Mouse (Mus musculus) ovary, adult 18-20 months (tissue): ENCODE measurements at regions not wholly inside any gene's neighbourhood (a gene's known extent, or its start where the extent isn't known, plus 50 kb on each side); places are given as distances from the start of the nearest gene placed in this dataset.

ENCODE experiments used
- DNase-seq: peaks from one replicate; pipeline ENCODE4 v3.0.0; 2022; ENCODE audit warnings: low spot score, mixed read lengths

- no peak for DNase-seq
Observed at GRCm38 (mm10) chr9:32906233-32906872, 270.3 kb downstream of the Ets1 start.

- DNase-seq: no peak
Observed at GRCm38 (mm10) chr9:32910641-32911040, 274.6 kb downstream of the Ets1 start.

- DNase-seq: no peak
Observed at GRCm38 (mm10) chr9:32915633-32916032, 279.6 kb downstream of the Ets1 start.

- DNase-seq: no peak
Observed at GRCm38 (mm10) chr9:32916731-32917130, 280.7 kb downstream of the Ets1 start.

- DNase-seq: no peak
Observed at GRCm38 (mm10) chr9:32923925-32924324, 287.9 kb downstream of the Ets1 start.

GRCm38 (mm10) chr9:32924333-32924886 is 288.4 kb downstream of the Ets1 start:
- no peak for DNase-seq

- no peak for DNase-seq
Observed at GRCm38 (mm10) chr9:32925036-32925435, 289.0 kb downstream of the Ets1 start.

- DNase-seq: no peak
Observed at GRCm38 (mm10) chr9:32925720-32926595, 289.9 kb downstream of the Ets1 start.

- DNase-seq: no peak
Observed at GRCm38 (mm10) chr9:32927656-32928055, 291.6 kb downstream of the Ets1 start.

- DNase-seq: no peak
Observed at GRCm38 (mm10) chr9:32928289-32929000, 292.4 kb downstream of the Ets1 start.

- no peak for DNase-seq
Observed at GRCm38 (mm10) chr9:32929331-32929730, 293.3 kb downstream of the Ets1 start.

GRCm38 (mm10) chr9:32929826-32930225 is 293.8 kb downstream of the Ets1 start:
- no peak for DNase-seq

- no peak for DNase-seq
Observed at GRCm38 (mm10) chr9:32931266-32932005, 295.4 kb downstream of the Ets1 start.

- no peak for DNase-seq
Observed at GRCm38 (mm10) chr9:32933237-32934071, 297.4 kb downstream of the Ets1 start.

- no peak for DNase-seq
Observed at GRCm38 (mm10) chr9:32934436-32934835, 298.4 kb downstream of the Ets1 start.

- no peak for DNase-seq
Observed at GRCm38 (mm10) chr9:32936462-32936861, 300.4 kb downstream of the Ets1 start.

GRCm38 (mm10) chr9:32937391-32937790 is 301.4 kb downstream of the Ets1 start:
- no peak for DNase-seq

- no peak for DNase-seq
Observed at GRCm38 (mm10) chr9:32938857-32939256, 302.8 kb downstream of the Ets1 start.

GRCm38 (mm10) chr9:32939626-32940025 is 303.6 kb downstream of the Ets1 start:
- no peak for DNase-seq

- DNase-seq: peak; percentile 57
Observed at GRCm38 (mm10) chr9:32940111-32940813, 304.2 kb downstream of the Ets1 start.
